Mouse (Mus musculus) intestine, embryonic 15.5 days (tissue): Measurements from ENCODE around the gene 1700056E22Rik. TPM values are rescaled to one million over a fixed set of nuclear protein-coding genes. Genes with fewer than 3 reads are reported as not detected.

Source experiments
- ATAC-seq: fragments of 200-750 bp; cut with Nextera tagmentation; 2 replicates; pipeline ENCODE4 v1.8.0; 2017; ENCODE audit warnings: moderate TSS enrichment, moderate library complexity
- H3K27ac ChIP-seq: fragments of 300-500 bp; sonication (generic); 2 replicates; pipeline ENCODE4 v1.5.1; 2015; ENCODE audit warnings: mild to moderate bottlenecking, inconsistent platforms
- H3K27me3 ChIP-seq: fragments of 300-500 bp; sonication (generic); replicated peaks from 2 replicates; pipeline ENCODE4 v1.6.1; 2015; ENCODE audit warnings: inconsistent platforms
- H3K36me3 ChIP-seq: fragments of 300-500 bp; sonication (generic); 2 replicates; pipeline ENCODE4 v1.6.1; 2015; ENCODE audit warnings: inconsistent platforms
- H3K4me1 ChIP-seq: fragments of 300-500 bp; sonication (generic); replicated peaks from 2 replicates; pipeline ENCODE4 v1.6.1; 2015; ENCODE audit warnings: inconsistent platforms
- H3K4me2 ChIP-seq: fragments of 300-500 bp; sonication (generic); replicated peaks from 2 replicates; pipeline ENCODE4 v1.6.1; 2015; ENCODE audit warnings: mild to moderate bottlenecking, inconsistent platforms
- H3K4me3 ChIP-seq: fragments of 300-500 bp; sonication (generic); replicated peaks from 2 replicates; pipeline ENCODE4 v1.5.1; 2015; ENCODE audit warnings: inconsistent platforms
- H3K9ac ChIP-seq: fragments of 300-500 bp; sonication (generic); 2 replicates; pipeline ENCODE4 v1.6.1; 2015; ENCODE audit warnings: inconsistent platforms
- H3K9me3 ChIP-seq: fragments of 300-500 bp; sonication (generic); 2 replicates; pipeline ENCODE4 v1.6.1; 2016; ENCODE audit warnings: inconsistent platforms
- WGBS: fragments of 180-500 bp; shearing (Covaris S2); methylation state at CpG from one replicate; pipeline ENCODE4 v1.1.7; 2015; 5-methylcytosine and 5-hydroxymethylcytosine counted together
- polyA plus RNA-seq: library from polyadenylated mRNA; unstranded; fragments of >200 nt; fragmentation: Nextera tagmentation; extraction: Ambion mirVana; gene quantifications from 2 replicates; pipeline ENCODE4 v1.2.1, GENCODE M21; 2015

The 1700056E22Rik gene
- polyA plus RNA-seq, 1 experiment from 2014 or later: 1.7 TPM

DNA sequence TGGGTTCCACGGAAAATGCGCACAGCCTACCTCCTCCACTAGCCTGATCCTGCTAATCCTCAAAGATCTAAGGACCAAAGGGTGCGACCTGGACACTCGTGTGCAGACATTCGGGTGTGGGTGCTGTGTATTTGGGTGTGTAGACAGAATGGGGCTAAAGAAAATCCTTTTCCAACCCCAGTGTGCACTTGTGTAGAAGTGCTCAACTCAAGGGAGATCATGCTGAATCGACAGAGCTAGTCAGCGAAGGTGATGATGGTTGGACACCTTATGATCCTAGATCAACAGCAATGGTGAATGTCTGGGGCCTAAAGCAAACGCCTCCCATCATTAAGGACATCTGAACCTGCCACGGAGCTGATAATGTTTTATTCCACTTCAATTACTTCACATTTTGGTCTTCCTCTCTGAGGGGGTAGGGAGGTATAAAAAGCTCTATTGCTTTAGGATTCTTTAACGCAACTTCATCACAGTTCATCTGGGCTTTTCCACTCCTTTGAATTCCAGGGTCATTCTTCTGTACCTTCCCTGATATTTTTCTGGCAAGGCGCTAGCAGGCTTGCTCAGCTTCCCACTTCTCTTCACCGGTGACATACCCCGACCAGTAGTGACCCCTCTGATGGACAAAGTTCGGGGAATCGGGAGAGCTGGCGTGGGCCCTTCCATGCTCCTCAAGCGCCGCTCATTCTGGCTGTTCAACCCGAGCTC lies 1.3 kb downstream of the 1700056E22Rik start:
- Histone ChIP-seq H3K9me3 (no peaks in the 10 kb centered on the region), H3K4me3 (peak overlapping the region; percentile 69), H3K36me3 (no peaks in the 10 kb centered on the region), H3K4me2 (peak overlapping the region; percentile 92), H3K27me3 (no peaks in the 10 kb centered on the region), H3K4me1 (peaks cover 14% of the 10 kb centered on the region; the same call in 1 of the 2 replicates), H3K27ac (peak overlapping the region; percentile 97), H3K9ac (peak overlapping the region; percentile 93)
- WGBS: 26% methylated on average over 19 of the region's 19 CpGs
- no peak for ATAC-seq

DNA sequence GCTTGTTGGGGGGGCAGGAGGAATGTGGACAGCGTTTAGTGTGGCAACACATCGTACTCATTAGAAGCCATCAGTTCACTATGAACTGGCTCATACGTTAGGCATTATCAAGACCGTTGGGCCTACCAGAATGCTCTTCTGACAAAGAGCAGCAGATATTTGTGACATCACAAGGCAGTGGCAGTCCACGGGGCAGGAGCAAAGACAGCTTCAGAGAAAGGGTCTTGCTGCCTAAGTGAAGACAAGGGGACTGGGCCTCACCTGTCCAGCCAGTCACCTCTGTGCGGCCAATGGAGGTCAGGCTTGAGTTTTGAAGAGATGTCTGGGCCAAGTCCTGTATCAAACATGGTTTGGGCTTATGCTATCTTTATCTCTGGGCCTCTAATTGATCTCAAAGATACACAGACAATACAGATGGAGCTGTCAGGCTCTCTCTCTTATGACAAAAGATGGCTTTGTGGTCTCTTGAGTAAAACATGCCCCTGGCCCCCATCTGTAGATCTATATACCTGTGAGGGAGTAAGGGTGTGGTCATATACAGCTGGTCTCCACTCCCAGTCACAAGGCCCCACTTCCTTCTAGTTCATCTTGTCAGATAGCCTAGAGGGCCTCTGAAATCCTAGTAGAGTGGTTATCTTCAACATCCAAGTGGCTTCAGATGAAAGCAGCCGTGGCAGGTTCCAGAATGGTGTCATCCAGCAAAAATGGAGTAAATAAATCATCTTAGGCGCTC lies 3.9 kb downstream of the 1700056E22Rik start:
- no peak overlapping the region for H3K9ac ChIP-seq
- H3K9me3 ChIP-seq: no peaks in the 10 kb centered on the region
- no peaks in the 10 kb centered on the region for H3K36me3 ChIP-seq
- ATAC-seq: no peak
- H3K4me3 ChIP-seq: no peak overlapping the region
- H3K4me2 ChIP-seq: no peak overlapping the region
- no peaks in the 10 kb centered on the region for H3K27me3 ChIP-seq
- WGBS: 89% methylated on average over 8 of the region's 8 CpGs
- H3K27ac ChIP-seq: no peak overlapping the region
- H3K4me1 ChIP-seq: peaks cover 10% of the 10 kb centered on the region; the same call in 1 of the 2 replicates

DNA sequence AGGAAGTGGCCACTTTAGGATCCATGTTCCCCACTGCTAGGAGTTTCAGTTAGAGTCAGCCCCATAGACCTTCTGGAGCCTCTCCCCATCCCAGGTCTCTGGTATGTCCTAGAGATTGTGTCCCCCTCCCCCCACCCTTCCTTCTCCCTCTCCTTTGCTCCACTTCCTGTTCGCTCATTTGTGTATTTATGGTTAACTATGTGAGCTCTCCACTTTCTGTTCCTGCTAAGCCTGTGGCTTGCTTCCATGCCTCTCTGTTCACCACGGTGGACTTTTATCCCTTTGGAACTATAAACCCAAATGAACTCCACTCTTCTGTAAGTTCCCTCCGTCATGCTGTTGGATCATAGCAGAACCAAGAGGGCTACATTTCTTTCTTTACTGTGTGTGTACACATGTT lies 7.1 kb downstream of the 1700056E22Rik start:
- Histone ChIP-seq H3K4me2 (no peak overlapping the region), H3K27me3 (no peaks in the 10 kb centered on the region), H3K9ac (no peak overlapping the region), H3K4me1 (no peaks in the 10 kb centered on the region), H3K9me3 (no peaks in the 10 kb centered on the region), H3K36me3 (no peaks in the 10 kb centered on the region), H3K4me3 (no peak overlapping the region), H3K27ac (no peak overlapping the region)
- 77% methylated on average over 3 of the region's 3 CpGs for WGBS
- ATAC-seq: no peak

DNA sequence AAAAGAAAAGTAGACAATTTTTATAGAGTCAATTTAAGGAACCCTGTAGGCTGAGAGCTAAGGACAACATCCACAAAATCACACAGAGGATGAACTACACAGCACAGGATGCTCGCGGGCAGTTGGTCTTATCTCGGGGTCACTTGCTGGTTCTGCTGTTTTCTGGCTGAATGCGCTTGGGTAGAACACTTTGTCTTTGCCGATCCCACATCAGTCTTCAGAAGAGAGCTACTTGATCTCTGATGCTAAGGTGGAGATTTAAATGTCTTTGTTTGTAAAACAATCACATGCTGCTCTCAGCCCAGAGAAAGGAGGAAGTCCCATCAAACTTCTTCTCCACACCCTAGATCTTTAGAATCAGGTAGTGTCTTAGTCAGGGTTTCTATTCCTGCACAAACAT lies 9.0 kb downstream of the 1700056E22Rik start:
- H3K36me3 ChIP-seq: no peaks in the 10 kb centered on the region
- H3K27ac ChIP-seq: no peak overlapping the region
- no peaks in the 10 kb centered on the region for H3K4me1 ChIP-seq
- no peaks in the 10 kb centered on the region for H3K27me3 ChIP-seq
- H3K9ac ChIP-seq: no peak overlapping the region
- H3K9me3 ChIP-seq: no peaks in the 10 kb centered on the region
- 92% methylated on average over 5 of the region's 5 CpGs for WGBS
- ATAC-seq: no peak
- no peak overlapping the region for H3K4me2 ChIP-seq
- H3K4me3 ChIP-seq: no peak overlapping the region

DNA sequence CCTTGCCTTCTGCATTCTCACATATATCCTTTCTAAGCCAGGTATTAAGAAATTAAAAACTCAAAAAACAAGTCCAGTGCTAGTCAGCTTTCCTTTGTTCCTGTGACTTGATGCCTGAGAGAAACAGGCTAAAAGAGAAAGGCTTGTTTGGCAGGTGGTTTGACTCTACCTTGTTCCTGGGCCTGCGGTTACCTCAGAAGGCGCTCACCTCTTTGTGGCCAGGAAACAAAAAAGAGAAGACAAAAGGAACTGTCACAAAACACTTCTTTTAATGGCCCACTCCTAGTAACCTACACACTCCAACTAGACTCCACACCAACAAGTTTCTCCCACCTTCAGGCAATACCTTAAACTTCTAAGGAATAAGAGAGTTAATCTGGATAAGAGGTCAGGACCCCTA lies 9.5 kb downstream of the 1700056E22Rik start:
- no peak overlapping the region for H3K4me3 ChIP-seq
- ATAC-seq: no peak
- no peak overlapping the region for H3K4me2 ChIP-seq
- H3K4me1 ChIP-seq: no peaks in the 10 kb centered on the region
- H3K9me3 ChIP-seq: no peaks in the 10 kb centered on the region
- H3K9ac ChIP-seq: no peak overlapping the region
- no peak overlapping the region for H3K27ac ChIP-seq
- 100% methylated on average over 2 of the region's 2 CpGs for WGBS
- no peaks in the 10 kb centered on the region for H3K36me3 ChIP-seq
- no peaks in the 10 kb centered on the region for H3K27me3 ChIP-seq

DNA sequence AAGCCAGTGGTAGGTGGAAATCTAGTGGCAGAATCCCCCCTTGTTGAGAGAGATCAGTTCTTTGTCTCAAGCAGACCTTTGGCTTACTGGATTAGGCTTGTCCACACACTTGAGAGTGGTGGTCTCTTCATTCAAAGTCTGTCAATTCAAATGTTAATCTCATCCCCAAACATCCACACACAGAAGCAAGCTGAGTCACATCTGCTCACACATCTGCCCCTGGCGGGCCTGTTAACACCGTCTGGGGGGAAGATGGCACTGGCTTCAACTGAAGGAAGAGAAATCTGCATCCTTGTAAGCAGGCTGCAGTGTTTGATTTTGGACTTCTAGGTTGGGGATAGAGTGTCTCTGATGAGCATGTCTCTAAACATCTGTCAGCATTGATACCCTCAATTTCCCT lies 10.1 kb downstream of the 1700056E22Rik start:
- H3K9ac ChIP-seq: no peak overlapping the region
- WGBS: 69% methylated on average over 2 of the region's 2 CpGs
- H3K4me2 ChIP-seq: no peak overlapping the region
- H3K36me3 ChIP-seq: no peaks in the 10 kb centered on the region
- no peaks in the 10 kb centered on the region for H3K9me3 ChIP-seq
- H3K4me1 ChIP-seq: peaks cover 4% of the 10 kb centered on the region; the same call in 1 of the 2 replicates
- H3K27ac ChIP-seq: no peak overlapping the region
- H3K27me3 ChIP-seq: no peaks in the 10 kb centered on the region
- no peak for ATAC-seq
- H3K4me3 ChIP-seq: no peak overlapping the region

DNA sequence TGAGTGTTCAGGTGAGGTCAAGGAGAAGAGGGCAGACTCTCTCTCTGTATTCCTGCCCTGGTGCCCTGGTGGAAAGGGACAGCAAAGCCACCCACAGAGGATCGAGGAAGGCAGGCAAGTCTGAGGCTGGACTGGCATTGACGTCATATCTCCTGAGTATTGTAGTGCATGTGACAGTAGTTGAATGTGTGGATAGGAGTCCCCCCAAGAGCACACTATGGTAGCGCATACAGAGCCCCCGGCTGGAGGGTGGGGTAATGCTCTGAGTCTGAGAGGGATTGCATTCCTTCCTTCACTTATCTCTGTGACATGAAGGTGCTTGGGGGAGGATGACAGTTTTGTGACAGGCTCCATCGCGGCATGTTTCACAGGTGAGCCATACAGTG lies 14.4 kb downstream of the 1700056E22Rik start:
- Histone ChIP-seq H3K27me3 (no peaks in the 10 kb centered on the region), H3K4me3 (no peak overlapping the region), H3K4me2 (no peak overlapping the region), H3K9me3 (no peaks in the 10 kb centered on the region), H3K27ac (no peak overlapping the region), H3K9ac (no peak overlapping the region), H3K4me1 (peaks cover 4% of the 10 kb centered on the region; the same call in 1 of the 2 replicates), H3K36me3 (no peaks in the 10 kb centered on the region)
- WGBS: 25% methylated on average over 6 of the region's 6 CpGs
- ATAC-seq: no peak

DNA sequence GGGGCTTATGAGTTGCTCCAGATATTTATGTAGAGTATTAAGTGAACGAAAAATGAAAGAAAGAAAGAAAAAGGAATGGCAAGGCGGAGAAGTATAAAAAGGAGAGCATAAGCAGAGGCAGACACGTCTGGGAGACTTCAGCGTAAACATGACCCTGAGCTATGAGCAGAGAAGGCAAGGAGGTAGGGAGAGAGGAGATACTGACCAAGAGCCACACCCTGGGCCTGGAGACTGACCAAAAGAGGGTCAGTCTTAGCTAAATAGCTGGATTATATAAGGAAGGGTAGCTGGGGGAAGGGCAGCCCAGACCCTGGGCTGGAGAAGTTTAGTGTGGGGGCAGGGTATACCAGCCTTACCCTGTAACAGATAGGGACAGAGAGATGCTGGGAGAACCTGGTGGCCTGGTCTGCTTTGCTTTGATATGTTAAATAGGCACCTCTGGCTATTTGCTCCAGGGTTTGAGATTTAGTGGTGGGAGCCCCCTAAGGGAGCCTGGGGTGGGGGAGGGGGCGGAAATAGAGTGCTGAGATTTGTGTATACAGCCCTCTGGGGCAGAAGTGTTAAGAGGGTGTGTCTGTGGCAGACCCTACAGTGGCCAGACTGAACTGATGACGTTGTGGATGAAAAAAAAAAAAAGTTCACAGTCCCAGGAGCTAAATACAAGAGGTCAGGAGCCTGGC lies 14.9 kb downstream of the 1700056E22Rik start:
- Histone ChIP-seq H3K36me3 (no peaks in the 10 kb centered on the region), H3K9me3 (no peaks in the 10 kb centered on the region), H3K27ac (no peak overlapping the region), H3K4me1 (peaks cover 4% of the 10 kb centered on the region; the same call in 1 of the 2 replicates), H3K4me3 (no peak overlapping the region), H3K27me3 (no peaks in the 10 kb centered on the region), H3K9ac (no peak overlapping the region), H3K4me2 (no peak overlapping the region)
- ATAC-seq: no peak
- 37% methylated on average over 6 of the region's 6 CpGs for WGBS

DNA sequence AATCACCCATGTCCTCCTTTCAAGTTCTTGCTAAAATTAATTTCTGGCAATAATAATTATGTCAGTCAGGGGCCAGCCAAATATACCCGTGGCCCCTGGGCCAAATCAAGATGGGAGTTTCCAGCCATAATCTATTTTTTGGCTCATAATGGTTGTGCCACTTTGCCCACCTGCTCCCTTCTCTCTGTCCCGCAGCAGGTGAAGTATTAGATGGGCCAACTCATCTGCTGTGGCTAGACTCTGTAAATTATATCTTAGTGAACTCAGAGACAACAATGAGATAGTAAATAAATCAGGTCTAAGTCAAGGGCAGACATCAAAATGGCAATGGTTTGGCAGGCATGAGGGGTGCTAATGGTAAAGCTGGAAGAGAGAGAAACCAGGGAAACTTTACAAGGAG lies 16.5 kb downstream of the 1700056E22Rik start:
- Histone ChIP-seq H3K9ac (no peak overlapping the region), H3K4me2 (no peak overlapping the region), H3K4me1 (peaks cover 4% of the 10 kb centered on the region; the same call in 1 of the 2 replicates), H3K27me3 (no peaks in the 10 kb centered on the region), H3K4me3 (no peak overlapping the region), H3K9me3 (no peaks in the 10 kb centered on the region), H3K27ac (no peak overlapping the region), H3K36me3 (no peaks in the 10 kb centered on the region)
- 91% methylated on average over 2 of the region's 2 CpGs for WGBS
- ATAC-seq: no peak

DNA sequence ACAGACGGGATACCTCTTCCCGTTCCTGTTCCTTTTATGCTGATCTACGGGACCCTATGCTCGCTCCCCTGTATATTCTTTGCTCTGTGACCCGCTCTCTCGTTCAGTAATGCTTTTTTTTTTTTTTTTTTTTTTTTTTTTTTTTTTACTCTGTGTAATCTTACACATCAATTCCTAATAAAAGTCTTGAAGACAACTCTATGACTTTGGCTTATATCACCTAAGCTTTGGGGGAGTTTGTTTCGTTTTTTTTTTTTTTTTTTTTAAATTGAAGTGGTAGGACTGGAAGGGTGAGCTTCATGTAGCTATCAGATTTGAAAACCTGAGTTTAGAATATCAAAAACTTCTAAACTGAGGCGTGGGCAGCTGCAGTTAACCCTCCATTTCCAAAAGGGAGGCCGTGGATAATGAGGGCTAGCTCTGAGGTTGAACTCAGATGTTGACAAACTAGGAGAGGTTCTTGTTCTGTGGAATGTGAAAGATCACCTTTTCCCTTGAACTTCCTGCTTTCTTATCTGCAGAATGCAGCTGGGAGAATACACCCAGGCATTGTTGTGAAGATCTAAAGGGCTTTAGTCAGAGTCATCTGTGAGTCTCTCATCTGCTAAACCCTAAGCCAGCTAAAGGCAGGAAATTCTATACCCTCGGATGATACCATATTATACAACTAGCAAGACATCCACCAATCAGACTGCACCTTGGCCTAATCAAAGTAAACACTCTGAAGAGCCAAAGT lies 17.9 kb downstream of the 1700056E22Rik start:
- peaks cover 4% of the 10 kb centered on the region; the same call in 1 of the 2 replicates for H3K4me1 ChIP-seq
- WGBS: 58% methylated on average over 10 of the region's 10 CpGs
- no peaks in the 10 kb centered on the region for H3K27me3 ChIP-seq
- H3K27ac ChIP-seq: no peak overlapping the region
- no peaks in the 10 kb centered on the region for H3K9me3 ChIP-seq
- no peaks in the 10 kb centered on the region for H3K36me3 ChIP-seq
- H3K4me3 ChIP-seq: no peak overlapping the region
- H3K9ac ChIP-seq: no peak overlapping the region
- ATAC-seq: peak; percentile 59; the same call in 1 of the 2 replicates
- H3K4me2 ChIP-seq: no peak overlapping the region

DNA sequence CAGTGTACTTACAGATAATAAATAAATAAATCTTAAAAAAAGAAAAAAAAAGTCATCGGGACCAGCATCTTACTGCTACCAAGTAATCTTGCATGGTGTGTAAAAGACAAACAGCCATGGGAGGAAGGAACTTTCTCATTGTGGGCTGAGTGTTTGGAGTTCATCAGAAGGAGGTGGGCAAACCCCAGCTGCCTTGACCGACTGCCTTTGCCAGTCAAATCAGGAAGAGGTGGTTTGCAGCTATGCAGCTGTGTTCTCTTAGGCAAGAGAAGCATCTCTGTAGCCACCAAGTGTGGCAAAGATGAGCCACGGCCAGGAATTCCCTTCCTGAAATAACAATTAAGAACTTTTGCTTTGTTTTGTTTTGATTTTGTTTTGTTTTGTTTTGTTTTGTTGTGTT lies 20.0 kb downstream of the 1700056E22Rik start:
- H3K4me3 ChIP-seq: no peak overlapping the region
- H3K9ac ChIP-seq: no peak overlapping the region
- no peak overlapping the region for H3K27ac ChIP-seq
- no peak overlapping the region for H3K4me2 ChIP-seq
- no peak for ATAC-seq
- H3K9me3 ChIP-seq: no peaks in the 10 kb centered on the region
- WGBS: 79% methylated on average over 3 of the region's 3 CpGs
- no peaks in the 10 kb centered on the region for H3K36me3 ChIP-seq
- H3K4me1 ChIP-seq: 0 out of 2 replicates have a peak, but pooled peaks cover under 1% of the 10 kb centered on the region
- no peaks in the 10 kb centered on the region for H3K27me3 ChIP-seq

DNA sequence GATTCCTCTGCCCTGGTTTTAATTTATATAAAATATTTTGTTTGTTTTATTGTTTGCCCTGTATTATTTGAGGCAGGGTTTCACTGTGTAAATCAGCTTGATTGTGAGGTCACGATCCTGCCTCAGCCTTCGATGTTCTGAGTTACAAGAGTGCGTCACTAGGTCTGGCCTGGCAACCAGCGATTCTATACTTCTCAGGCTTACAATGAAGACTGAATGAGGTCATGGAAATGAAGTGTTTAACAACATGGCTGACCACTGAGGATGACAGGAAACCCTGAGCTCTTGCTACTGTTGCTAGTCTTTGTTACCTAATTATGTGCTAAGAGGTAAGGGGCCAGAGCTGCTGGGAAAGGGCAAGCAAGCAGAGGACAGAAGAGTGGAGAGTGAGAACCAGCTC lies 21.0 kb downstream of the 1700056E22Rik start, which contains the start of gene Dusp10:
Gene Dusp10, plus strand, starts transcription at position 197 of the 400 bp plus-strand sequence.
- WGBS: 93% methylated on average over 4 of the region's 4 CpGs
- ATAC-seq: no peak

More for the DNA sequence above, 21.0 kb downstream of the 1700056E22Rik start, which contains the start of gene Dusp10:
- Histone ChIP-seq H3K27me3 (no peaks in the 10 kb centered on the region), H3K4me3 (no peak within 1 kb of the TSS), H3K27ac (no peak within 1 kb of the TSS), H3K4me1 (no peaks in the 10 kb centered on the region), H3K9me3 (no peaks in the 10 kb centered on the region), H3K4me2 (no peak within 1 kb of the TSS), H3K36me3 (no peaks in the 10 kb centered on the region), H3K9ac (no peak within 1 kb of the TSS)
